ENCODE assay signal across 1 mouse cellular context in the genomic region with DNA sequence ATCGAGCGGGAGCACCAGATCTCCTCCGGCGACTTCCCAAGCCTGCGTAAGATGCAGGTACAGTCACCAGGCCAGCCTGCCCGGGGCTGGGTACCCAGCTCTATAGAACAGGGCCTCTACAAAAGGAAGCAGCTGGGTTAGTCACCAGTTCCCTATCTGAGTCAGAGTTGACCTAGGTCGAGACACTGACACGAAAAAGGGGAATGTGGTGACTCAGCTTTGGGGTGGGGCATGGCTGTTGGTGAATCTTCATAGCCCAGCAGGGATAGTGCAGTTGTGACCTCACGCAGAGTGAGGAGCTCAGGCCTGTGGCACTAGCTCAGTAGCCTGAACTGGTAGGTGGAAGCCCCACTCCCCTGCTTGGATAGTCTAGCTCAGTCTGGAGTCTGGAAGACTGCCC.
TF ChIP-seq lines count a peak whose summit lies in the region.

No protein-coding gene starts in this region.

TF ChIP-seq in CH12.LX, 34 proteins besides CTCF, POLR2A, EP300 and RAD21:
- TF ChIP-seq ZC3H11A (IDR thresholded peaks at IDR 0.05; ENCODE audit: low read depth, low read length) (no peak), TBP (conservative IDR thresholded peaks at IDR 0.05; ENCODE audit: low read depth, low read length) (peak; percentile 91), MAFK (IDR thresholded peaks at IDR 0.05; ENCODE audit: insufficient replicate concordance, low read length) (peak; percentile 96), BHLHE40 (IDR thresholded peaks at IDR 0.05; ENCODE audit: low read depth, low read length) (peak; percentile 94), ELF1 (IDR thresholded peaks at IDR 0.05; ENCODE audit: low read depth, low read length) (0 out of 2 replicates have a peak, but pooled peaks have one; percentile 34), E2F4 (IDR thresholded peaks at IDR 0.05; ENCODE audit: insufficient replicate concordance, low read depth, low read length) (no peak), USF2 (conservative IDR thresholded peaks at IDR 0.05; ENCODE audit: low read depth, low read length) (no peak), RCOR1 (conservative IDR thresholded peaks at IDR 0.05; ENCODE audit: low read depth, low read length) (peak; percentile 39; the same call in 1 of the 2 replicates), CHD2 (IDR thresholded peaks at IDR 0.05; ENCODE audit: low read length) (peak; percentile 85), GABPA (IDR thresholded peaks at IDR 0.05; ENCODE audit: insufficient replicate concordance, low read depth, low read length) (no peak), ETS1 (conservative IDR thresholded peaks at IDR 0.05; ENCODE audit: low read depth, low read length) (peak; percentile 100), IRF4 (IDR thresholded peaks at IDR 0.05; ENCODE audit: low read depth, low read length) (peak; percentile 100), ZKSCAN1 (IDR thresholded peaks at IDR 0.05; ENCODE audit: borderline replicate concordance, low read depth, low read length) (no peak), TCF12 (IDR thresholded peaks at IDR 0.05; ENCODE audit: low read depth, low read length) (peak; percentile 99), SIN3A (IDR thresholded peaks at IDR 0.05; ENCODE audit: low read length) (peak; percentile 99), MXI1 (IDR thresholded peaks at IDR 0.05; ENCODE audit: low read depth, low read length) (peak; percentile 59; the same call in 1 of the 2 replicates), NRF1 (IDR thresholded peaks at IDR 0.05; ENCODE audit: low read depth, low read length) (peak; percentile 46), HCFC1 (IDR thresholded peaks at IDR 0.05; ENCODE audit: low read depth, low read length) (no peak), MAZ (IDR thresholded peaks at IDR 0.05; ENCODE audit: low read depth, low read length) (peak; percentile 74; the same call in 1 of the 2 replicates), UBTF (IDR thresholded peaks at IDR 0.05; ENCODE audit: low read depth, low read length) (peak; percentile 76; the same call in 1 of the 2 replicates), JUND (conservative IDR thresholded peaks at IDR 0.05; ENCODE audit: low read depth, low read length) (peak; percentile 98), JUN (IDR thresholded peaks at IDR 0.05; ENCODE audit: insufficient read depth, low read depth, low read length) (peak; percentile 98), MYC (IDR thresholded peaks at IDR 0.05; ENCODE audit: low read depth, low read length) (peak; percentile 86; the same call in 1 of the 2 replicates), PAX5 (IDR thresholded peaks at IDR 0.05; ENCODE audit: low read length) (no peak), CHD1 (IDR thresholded peaks at IDR 0.05; ENCODE audit: low read depth, low read length) (no peak), ZNF384 (IDR thresholded peaks at IDR 0.05; ENCODE audit: low read depth, low read length) (no peak), KAT2A (IDR thresholded peaks at IDR 0.05; ENCODE audit: insufficient replicate concordance, low read length) (no peak), ZMIZ1 (IDR thresholded peaks at IDR 0.05; ENCODE audit: low read depth, low read length) (no peak), NELFE (IDR thresholded peaks at IDR 0.05; ENCODE audit: low read depth, low read length) (no peak), MEF2A (IDR thresholded peaks at IDR 0.05; ENCODE audit: borderline replicate concordance, low read depth, low read length) (peak; percentile 92)
